Mouse (Mus musculus) heart, postnatal 36 days (tissue): Measurements from ENCODE around the gene Pdcl2. TPM values are rescaled to one million over a fixed set of nuclear protein-coding genes. Genes with fewer than 3 reads are reported as not detected.

ENCODE experiments used
- DNase-seq, 2 experiments: peaks; one replicate each; pipeline ENCODE4 v3.0.0; 2021 to 2022
- intact Hi-C: fragments of 180-260 bp; cut with DNase I; formaldehyde crosslinking; loops from one replicate; pipeline ENCODE4 v1.15.1; 2025
- total RNA-seq, 2 experiments: library from RNA; stranded (reverse); gene quantifications; 2 replicates each; pipeline ENCODE4 v1.2.3; 2021

The Pdcl2 gene
- total RNA-seq, 2 experiments from 2014 or later, result not detected

DNA sequence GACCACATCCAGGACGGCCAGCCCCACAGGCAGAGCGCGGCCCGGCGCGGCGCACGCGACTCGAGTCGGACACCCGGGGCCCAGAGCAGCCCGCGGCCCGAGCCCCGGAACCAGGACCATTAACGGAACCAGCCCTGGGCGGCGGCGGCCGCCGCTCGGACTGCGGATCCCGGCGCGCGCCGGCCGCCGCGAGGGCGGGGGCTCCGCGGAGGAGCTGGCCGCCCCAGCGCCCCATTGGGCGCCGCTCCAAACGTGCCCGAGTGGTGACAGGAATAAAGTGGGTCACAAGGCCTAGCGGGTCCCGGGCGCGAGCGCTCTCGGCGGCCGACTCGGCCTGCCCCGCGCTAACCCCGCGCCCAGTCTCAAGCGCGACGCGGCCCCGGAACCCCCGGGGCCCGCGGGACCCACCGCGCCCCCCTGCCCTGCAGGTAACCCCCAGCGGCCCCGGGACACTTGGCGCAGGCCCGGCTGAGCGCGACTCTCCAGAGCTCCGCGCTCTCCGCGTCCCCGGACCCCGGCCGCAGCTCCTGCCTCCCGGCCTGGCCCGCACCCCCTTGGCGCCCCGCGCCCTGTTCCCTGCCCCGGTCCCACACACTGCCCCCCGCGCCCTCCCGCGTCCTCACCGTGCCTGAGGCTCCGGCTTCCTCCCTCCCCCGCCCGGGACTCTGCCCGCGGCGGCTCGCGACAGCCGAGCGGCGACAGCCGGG, 27.1 kb downstream of the Pdcl2 start:
- DNase-seq, result peak; percentile 84 to 86
- intact Hi-C loops, result loop anchor here (2.0 to 5.0 kb wide), 4 partner anchors 102 to 432 kb away; partner anchors contain the start of genes Exoc1 and Srd5a3

DNA sequence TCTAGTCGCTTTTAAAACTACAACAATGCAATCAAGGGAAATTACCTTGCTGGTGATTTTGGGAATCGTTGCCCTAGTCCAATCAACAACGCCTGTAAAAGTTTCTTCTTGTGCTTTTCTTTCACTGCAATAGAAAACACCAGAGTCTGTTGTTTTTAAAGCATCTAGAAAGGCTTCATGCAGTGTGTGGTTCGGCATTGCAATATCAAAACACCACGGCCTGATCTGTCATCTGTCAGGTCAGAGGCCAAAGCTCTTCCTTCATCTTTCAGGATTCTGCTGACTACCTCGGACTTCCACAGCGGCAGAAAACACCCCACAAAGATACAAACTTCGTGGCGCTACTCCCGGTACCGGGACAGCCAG, 27.6 kb downstream of the Pdcl2 start:
- DNase-seq, result no peak
- intact Hi-C loops, result loop anchor here (5.0 kb wide), 3 partner anchors 101 to 431 kb away; partner anchors contain the start of gene Srd5a3

DNA sequence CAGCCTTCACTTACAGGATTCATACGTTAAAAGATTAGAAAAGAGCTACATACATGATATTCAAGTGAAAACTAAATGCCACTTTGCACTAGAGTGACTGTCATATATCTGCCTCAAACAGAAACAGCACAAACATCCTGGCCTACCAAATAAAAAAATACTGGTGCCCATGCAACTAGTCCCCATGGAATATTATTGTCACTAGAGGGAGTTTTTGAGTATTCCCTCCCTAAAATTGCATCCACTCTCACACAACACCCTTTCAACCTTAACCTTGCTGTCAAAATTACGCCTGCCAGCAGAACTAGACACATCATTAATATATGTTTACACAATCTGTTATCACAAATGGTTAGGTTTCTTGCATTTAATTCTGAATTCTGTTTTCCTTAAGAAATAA, 28.9 kb downstream of the Pdcl2 start:
- no peak for DNase-seq
- intact Hi-C loops, result loop anchor here (5.0 kb wide), 3 partner anchors 100 to 430 kb away; partner anchors contain the start of gene Srd5a3

DNA sequence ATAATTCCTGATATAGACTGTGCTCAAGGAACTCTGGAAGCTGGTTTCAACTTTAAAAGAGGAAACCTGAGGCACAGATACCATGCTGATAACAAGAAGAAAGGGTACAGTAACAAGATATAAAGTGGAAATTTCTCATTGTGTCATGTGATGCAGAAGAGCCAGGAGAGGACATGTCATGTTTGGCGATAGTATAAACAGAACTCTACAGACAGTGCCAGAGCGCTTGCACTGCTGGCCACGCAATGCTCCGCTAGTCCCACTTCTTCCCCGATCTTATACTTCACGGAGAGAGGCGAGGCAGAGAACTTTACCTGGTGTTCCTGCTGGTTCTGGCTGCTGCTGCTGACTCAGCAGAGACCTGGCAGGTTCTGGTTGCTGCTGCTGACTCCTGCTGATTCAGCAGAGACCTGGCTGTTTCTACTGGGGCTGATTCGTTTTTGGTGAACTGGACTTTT, 41.7 kb downstream of the Pdcl2 start:
- intact Hi-C loops, result no loop called here
- no peak for DNase-seq

DNA sequence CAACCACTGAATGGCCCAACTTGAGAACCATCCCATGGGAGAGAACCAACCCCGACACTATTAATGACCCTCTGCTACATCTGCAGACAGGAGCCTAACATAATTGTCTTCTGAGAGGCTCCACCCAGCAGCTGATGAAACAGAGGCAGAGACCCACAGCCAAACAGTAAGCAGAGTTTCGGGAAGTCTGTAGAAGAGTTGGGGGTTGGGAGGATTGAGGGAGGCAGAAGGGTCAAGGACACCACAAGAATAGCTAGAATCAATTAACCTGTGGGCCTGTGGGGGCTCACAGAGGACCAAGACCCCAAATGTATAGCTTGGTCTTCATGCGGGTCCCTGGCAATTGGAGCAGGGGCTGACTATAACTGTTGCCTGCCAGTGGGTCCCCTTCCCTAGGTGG, 42.7 kb downstream of the Pdcl2 start:
- intact Hi-C loops, result no loop called here
- DNase-seq, result no peak

DNA sequence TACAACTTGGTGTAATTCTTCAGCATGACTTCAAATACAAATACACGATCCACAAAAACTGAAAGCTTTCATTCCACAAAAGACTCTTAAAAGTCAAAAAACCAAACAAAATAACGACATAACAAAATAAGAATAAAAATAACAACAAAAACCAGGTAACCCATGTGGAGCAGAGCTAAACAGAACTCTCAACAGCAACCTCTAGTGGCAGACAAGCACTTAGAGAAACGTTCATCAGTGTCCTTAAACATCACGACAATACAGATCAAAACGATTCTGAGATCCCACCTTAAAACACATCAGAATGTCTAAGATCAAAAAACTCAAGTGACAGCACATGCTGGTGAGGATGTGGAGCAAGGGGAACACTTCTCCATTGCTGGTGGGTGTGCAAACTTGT, 43.9 kb downstream of the Pdcl2 start:
- no peak for DNase-seq
- intact Hi-C loops, result no loop called here

DNA sequence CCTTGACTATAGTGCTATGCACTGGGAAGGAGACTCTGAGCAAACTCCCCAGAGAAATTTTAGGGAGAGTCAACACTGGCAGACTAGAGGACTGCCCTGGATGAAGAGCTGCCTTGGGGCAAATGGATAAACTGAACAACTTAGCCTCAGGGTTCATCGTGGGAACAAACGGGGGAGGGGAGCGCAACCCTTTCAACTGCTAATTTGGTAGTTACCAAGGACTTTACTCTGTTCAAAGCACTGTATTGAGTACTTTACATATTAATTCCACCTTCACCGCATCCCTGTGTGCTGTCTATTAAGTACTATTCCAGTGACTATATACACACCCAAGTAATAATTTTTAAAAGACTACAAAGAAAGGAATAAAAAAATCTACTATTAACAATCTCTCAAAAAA, 45.3 kb downstream of the Pdcl2 start:
- DNase-seq, result no peak
- intact Hi-C loops, result no loop called here

DNA sequence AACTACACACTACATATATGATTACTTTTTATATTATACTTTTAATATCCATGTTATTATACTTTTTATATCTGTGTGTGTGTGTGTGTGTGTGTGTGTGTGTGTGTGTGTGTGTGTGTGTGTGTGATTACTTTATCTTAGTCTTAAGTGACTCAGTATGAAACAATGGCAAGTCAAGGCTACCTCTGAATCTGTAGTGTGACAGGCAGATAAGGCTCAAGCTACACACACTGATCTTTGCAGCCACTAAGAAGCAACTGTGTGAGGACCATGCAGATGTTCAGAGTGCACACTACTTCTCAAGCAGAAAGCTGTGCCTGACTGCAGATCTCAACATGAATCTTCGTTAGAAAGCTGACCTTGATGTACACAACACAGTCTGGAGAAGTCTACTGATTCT, 47.1 kb downstream of the Pdcl2 start:
- intact Hi-C loops, result no loop called here
- DNase-seq, result no peak

DNA sequence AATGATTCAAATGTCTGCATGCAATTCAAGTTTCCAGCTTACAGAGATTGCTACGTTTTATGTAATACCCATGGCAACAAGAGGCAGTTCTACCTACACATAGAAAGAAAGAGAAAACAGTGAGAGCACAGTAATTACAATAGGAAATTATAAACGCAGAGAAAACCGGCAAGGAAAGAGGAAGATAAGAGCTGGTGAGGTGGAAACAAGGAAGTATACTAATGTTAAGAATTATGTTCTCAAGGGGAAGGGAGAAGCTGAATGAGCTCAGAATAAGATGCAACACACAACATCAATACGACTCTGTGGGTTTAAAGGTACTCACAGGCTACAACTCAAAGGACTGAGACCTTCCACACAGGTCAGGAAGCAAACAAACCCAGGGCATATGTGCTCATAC, 56.0 kb downstream of the Pdcl2 start:
- intact Hi-C loops, result no loop called here
- DNase-seq, result no peak

Other genes with a start within 250 kb of the Pdcl2 start
- 1 to 10 TPM; 9.0 to 9.2 TPM for gene Srd5a3, start 190.9 kb downstream of the Pdcl2 start, total RNA-seq
- 10 to 100 TPM; 19.3 to 23.3 TPM for gene Tmem165, start 147.3 kb downstream of the Pdcl2 start, total RNA-seq
- gene Clock, start 26.4 kb downstream of the Pdcl2 start, total RNA-seq, result 10 to 100 TPM; 24.8 to 30.5 TPM
- gene Nmu, start 32.6 kb upstream of the Pdcl2 start, total RNA-seq, result not detected
- not detected for gene Gm7271, start 152.9 kb upstream of the Pdcl2 start, total RNA-seq
- gene Exoc1, start 198.2 kb upstream of the Pdcl2 start, total RNA-seq, result 10 to 100 TPM; 11.9 to 15.2 TPM